Mouse (Mus musculus) stomach, postnatal 0 days (tissue): ENCODE results near the gene 3110009E18Rik. TPM values are rescaled to one million over a fixed set of nuclear protein-coding genes. Genes with fewer than 3 reads are reported as not detected.

Experiments used
- ATAC-seq: fragments of 200-750 bp; cut with Nextera tagmentation; 2 replicates; pipeline ENCODE4 v1.8.0; 2017; ENCODE audit not compliant: low FRiP score, low TSS enrichment
- DNase-seq: peaks from one replicate; pipeline ENCODE4 v3.0.0-alpha.2; 2016; ENCODE audit warnings: low spot score
- H3K27ac ChIP-seq: fragments of 300-500 bp; sonication (generic); replicated peaks from 2 replicates; pipeline ENCODE4 v1.5.1; 2014; ENCODE audit warnings: mild to moderate bottlenecking, control low read depth
- H3K27me3 ChIP-seq: fragments of 300-500 bp; sonication (generic); 2 replicates; pipeline ENCODE4 v1.6.1; 2014; ENCODE audit warnings: low read length; ENCODE audit not compliant: control insufficient read depth, insufficient read depth
- H3K36me3 ChIP-seq: fragments of 300-500 bp; sonication (generic); 2 replicates; pipeline ENCODE4 v1.6.1; 2014; ENCODE audit warnings: low read length, mixed read lengths; ENCODE audit not compliant: control insufficient read depth, insufficient read depth
- H3K4me1 ChIP-seq: fragments of 300-500 bp; sonication (generic); replicated peaks from 2 replicates; pipeline ENCODE4 v1.6.1; 2014; ENCODE audit warnings: antibody characterized with exemption; ENCODE audit not compliant: control insufficient read depth, insufficient read depth
- H3K4me2 ChIP-seq: fragments of 300-500 bp; sonication (generic); replicated peaks from 2 replicates; pipeline ENCODE4 v1.6.1; 2014; ENCODE audit warnings: low read depth, mild to moderate bottlenecking, control low read depth, moderate library complexity
- H3K4me3 ChIP-seq: fragments of 300-500 bp; sonication (generic); 2 replicates; pipeline ENCODE4 v1.5.1; 2014; ENCODE audit warnings: low read depth, low read length, control low read depth
- H3K9ac ChIP-seq: fragments of 300-500 bp; sonication (generic); 2 replicates; pipeline ENCODE4 v1.6.1; 2014; ENCODE audit warnings: mild to moderate bottlenecking, low read length, control low read depth, mixed read lengths
- H3K9me3 ChIP-seq: fragments of 300-500 bp; sonication (generic); 2 replicates; pipeline ENCODE4 v1.6.1; 2016; ENCODE audit warnings: low read length; ENCODE audit not compliant: control insufficient read depth
- CTCF ChIP-seq: IDR thresholded peaks from 2 replicates; pipeline ENCODE4 v1.5.1; 2016; ENCODE audit warnings: antibody characterized with exemption, low read depth, mild to moderate bottlenecking, moderate library complexity
- EP300 ChIP-seq: optimal IDR thresholded peaks from 2 replicates; pipeline ENCODE3; 2016; ENCODE audit warnings: antibody characterized with exemption
- WGBS: fragments of 180-500 bp; shearing (Covaris S2); extraction: QIAGEN DNeasy Blood & Tissue Kit; methylation state at CpG from one replicate; pipeline ENCODE4 v1.1.7; 2014; 5-methylcytosine and 5-hydroxymethylcytosine counted together
- polyA plus RNA-seq: library from polyadenylated mRNA; unstranded; fragments of >200 nt; fragmentation: Nextera tagmentation; extraction: Ambion mirVana; gene quantifications from 2 replicates; pipeline ENCODE4 v1.2.1, GENCODE M21; 2015

3110009E18Rik gene
- polyA plus RNA-seq, 1 experiment from 2014 or later, result 10.1 TPM

DNA sequence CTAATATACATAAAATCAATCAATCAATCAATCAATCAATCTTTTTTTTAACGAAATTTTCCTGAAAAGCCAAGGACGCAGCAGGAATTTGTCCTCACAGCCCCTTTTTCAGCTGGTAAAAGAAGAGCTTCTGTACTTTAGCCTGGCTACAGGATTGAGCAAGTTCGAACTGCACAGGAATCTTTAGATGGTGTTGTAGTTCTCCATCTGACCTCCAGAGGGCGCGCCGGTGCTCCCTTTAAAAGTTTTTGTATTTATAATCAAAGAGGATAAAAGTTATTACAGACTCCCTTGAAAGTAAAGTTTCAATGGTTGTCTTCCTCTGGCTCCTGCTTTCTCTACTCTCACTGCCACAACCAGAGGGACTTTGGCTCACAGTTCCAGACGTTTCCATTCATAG is 22.7 kb upstream of the 3110009E18Rik start:
- no peak overlapping the region for H3K4me2 ChIP-seq
- no peak for TF ChIP-seq EP300
- TF ChIP-seq CTCF, result peak; percentile 85
- ATAC-seq, result no peak
- no peak overlapping the region for H3K9ac ChIP-seq
- H3K27me3 ChIP-seq, result no peaks in the 10 kb centered on the region
- peak; percentile 70 for DNase-seq
- H3K9me3 ChIP-seq, result no peaks in the 10 kb centered on the region
- no peaks in the 10 kb centered on the region for H3K36me3 ChIP-seq
- H3K4me3 ChIP-seq, result no peak overlapping the region
- no peak overlapping the region for H3K27ac ChIP-seq
- WGBS, result 10% methylated on average over 7 of the region's 7 CpGs
- H3K4me1 ChIP-seq, result no peaks in the 10 kb centered on the region

DNA sequence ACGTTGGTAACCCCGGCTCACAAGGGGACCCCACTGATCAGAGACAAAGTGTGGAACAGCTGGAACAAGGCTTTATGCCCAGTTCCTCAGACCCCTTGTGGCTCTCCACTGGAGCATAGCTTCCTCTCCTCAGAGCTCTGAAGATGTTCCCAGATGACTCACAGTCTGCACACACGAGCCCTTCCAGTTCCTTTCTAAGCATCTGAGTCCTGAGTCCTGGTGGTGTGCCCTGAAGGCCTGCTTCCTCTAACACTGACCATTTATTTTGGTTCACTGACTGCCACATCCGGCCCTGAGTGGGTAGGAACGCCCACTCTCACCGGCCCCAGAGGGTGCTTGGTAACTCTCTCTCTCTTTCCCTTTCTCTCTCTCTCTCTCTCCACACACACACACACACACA is 21.5 kb upstream of the 3110009E18Rik start:
- Histone ChIP-seq H3K4me1 (no peaks in the 10 kb centered on the region), H3K27ac (no peak overlapping the region), H3K9ac (no peak overlapping the region), H3K9me3 (no peaks in the 10 kb centered on the region), H3K36me3 (no peaks in the 10 kb centered on the region), H3K27me3 (no peaks in the 10 kb centered on the region), H3K4me2 (no peak overlapping the region), H3K4me3 (no peak overlapping the region)
- ATAC-seq (peak; percentile 38; the same call in 1 of the 2 replicates), DNase-seq (no peak)
- 63% methylated on average over 6 of the region's 6 CpGs for WGBS
- no peak for TF ChIP-seq EP300
- TF ChIP-seq CTCF, result no peak

DNA sequence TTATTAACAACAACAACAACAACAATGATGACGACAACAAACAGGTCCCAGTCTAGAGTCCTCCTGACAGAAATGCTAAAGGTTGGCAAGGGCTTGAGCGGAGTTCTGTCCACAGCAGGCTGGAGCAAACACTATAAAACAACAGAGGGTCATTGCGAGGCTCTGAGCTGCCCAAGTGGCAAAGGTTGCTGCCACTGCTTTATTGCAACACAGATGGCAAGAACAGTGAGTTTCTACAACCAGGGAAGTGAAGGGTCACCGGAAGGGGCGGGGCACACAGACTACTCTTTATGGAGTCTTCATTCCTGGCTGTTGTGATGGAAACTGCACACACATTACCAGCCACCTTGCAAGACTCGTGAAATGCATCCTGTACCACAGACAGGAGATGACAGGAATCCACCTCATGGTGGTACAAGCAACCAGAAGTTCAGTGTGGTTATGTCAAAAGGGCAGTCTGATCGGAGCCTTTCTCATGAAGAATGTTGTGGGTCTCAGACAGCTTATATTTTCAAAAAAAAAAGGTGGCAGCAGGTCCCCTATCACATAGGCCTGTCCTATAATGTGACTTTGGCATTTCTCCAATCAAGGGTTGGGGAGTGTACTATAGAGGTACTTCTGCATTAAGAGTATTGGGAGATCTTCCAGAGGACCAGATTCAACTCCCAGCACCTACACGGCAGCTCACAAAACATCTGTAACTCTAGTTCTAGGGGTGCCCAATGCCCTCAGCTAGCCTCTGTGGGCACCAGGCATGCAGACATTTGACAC is 20.3 kb upstream of the 3110009E18Rik start:
- WGBS, result 78% methylated on average over 8 of the region's 8 CpGs
- Histone ChIP-seq H3K27ac (no peak overlapping the region), H3K9ac (no peak overlapping the region), H3K4me1 (no peaks in the 10 kb centered on the region), H3K4me2 (no peak overlapping the region), H3K27me3 (no peaks in the 10 kb centered on the region), H3K36me3 (no peaks in the 10 kb centered on the region), H3K9me3 (no peaks in the 10 kb centered on the region), H3K4me3 (no peak overlapping the region)
- ATAC-seq (no peak), DNase-seq (no peak)
- no peak for TF ChIP-seq CTCF
- no peak for TF ChIP-seq EP300

DNA sequence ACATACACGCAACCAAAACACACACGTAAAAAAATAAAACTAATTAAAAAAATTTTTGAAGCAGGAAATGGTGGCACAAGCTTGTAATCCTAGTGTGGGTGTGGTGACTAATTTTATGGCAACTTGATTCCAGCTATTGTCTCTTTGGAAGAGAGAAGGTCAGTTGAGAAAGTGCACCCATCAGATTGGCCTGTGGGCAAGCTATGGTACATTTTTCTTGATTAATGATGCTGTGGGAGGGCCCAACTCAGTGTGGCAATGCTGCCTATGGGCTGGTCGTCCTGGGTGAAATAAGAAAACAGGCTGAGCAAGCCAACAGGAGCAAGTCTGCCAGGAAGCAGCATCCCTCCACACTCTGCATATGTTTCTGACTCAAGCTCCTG is 19.8 kb upstream of the 3110009E18Rik start:
- Histone ChIP-seq H3K9me3 (no peaks in the 10 kb centered on the region), H3K9ac (no peak overlapping the region), H3K4me2 (no peak overlapping the region), H3K36me3 (no peaks in the 10 kb centered on the region), H3K4me1 (no peaks in the 10 kb centered on the region), H3K27me3 (no peaks in the 10 kb centered on the region), H3K4me3 (no peak overlapping the region), H3K27ac (no peak overlapping the region)
- TF ChIP-seq CTCF, result no peak
- no peak for TF ChIP-seq EP300
- WGBS, result 79% methylated on average over 3 of the region's 3 CpGs
- ATAC-seq, result no peak
- no peak for DNase-seq

DNA sequence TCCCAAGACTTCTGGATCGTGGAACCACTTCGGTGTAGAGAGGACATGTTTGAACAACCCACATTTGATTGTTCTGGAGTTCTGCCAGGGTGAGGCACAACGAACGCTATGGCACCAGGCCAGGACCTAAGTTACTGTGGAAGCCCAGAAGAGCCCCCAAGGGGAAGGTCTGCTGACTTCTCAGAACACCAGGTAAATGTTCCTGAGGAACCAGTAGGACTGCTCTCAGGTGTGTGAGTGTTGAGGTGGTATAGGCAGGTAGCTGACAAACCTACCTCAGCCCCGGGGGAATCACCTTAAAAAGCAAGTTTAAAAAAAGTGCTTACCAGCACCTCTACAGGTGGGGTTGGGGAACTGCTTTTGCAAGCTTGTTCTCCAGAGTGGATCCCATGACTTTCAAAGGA is 15.4 kb upstream of the 3110009E18Rik start:
- H3K4me3 ChIP-seq, result no peak overlapping the region
- no peak overlapping the region for H3K4me2 ChIP-seq
- ATAC-seq (peak; percentile 95), DNase-seq (peak; percentile 86)
- H3K27ac ChIP-seq, result 0 out of 2 replicates have a peak overlapping the region, but pooled peaks have one; percentile 40
- no peaks in the 10 kb centered on the region for H3K9me3 ChIP-seq
- no peaks in the 10 kb centered on the region for H3K27me3 ChIP-seq
- peak; percentile 75 for TF ChIP-seq EP300
- peak; percentile 64 for TF ChIP-seq CTCF
- H3K36me3 ChIP-seq, result no peaks in the 10 kb centered on the region
- no peaks in the 10 kb centered on the region for H3K4me1 ChIP-seq
- no peak overlapping the region for H3K9ac ChIP-seq
- WGBS, result 37% methylated on average over 5 of the region's 5 CpGs

DNA sequence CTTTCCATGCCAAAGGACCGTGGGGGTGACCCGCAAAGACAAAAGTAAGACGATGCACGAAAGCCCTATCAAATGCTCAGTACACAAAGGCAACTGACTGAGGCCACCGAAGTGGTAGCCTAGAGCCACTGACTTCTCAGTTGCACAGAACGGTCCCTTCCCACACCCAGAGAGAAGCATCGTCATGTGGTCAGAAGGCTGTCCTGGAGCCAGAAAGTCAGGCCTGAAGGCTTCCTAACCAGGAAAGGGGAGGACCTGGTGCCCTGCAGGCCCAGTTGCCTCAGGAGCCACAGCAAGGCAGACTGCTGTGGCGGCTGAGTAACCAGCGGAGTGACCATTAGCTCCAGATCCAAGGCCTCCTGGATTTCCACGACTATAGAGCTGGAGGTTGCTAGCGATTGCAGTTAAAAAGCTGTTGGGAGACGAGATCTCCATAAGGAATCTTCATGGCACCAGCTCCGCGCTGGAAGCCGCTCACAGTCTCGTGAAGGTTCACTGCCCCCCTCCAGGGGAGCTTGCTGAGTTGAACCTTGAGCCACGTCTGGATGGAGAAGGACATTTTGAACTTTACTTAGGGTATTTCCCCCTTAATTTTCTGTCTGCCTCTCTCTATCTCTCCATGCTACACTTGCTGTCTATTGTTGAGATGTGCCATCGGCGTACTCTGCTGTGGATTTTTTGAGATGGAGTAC is 11.1 kb upstream of the 3110009E18Rik start:
- TF ChIP-seq CTCF, result no peak
- TF ChIP-seq EP300, result no peak
- no peak overlapping the region for H3K4me2 ChIP-seq
- no peaks in the 10 kb centered on the region for H3K4me1 ChIP-seq
- 88% methylated on average over 19 of the region's 19 CpGs for WGBS
- H3K36me3 ChIP-seq, result peaks cover 11% of the 10 kb centered on the region
- H3K27ac ChIP-seq, result no peak overlapping the region
- H3K9me3 ChIP-seq, result no peaks in the 10 kb centered on the region
- no peak overlapping the region for H3K4me3 ChIP-seq
- no peaks in the 10 kb centered on the region for H3K27me3 ChIP-seq
- H3K9ac ChIP-seq, result no peak overlapping the region
- DNase-seq (no peak), ATAC-seq (no peak)
